Mouse (Mus musculus) stomach, postnatal 0 days (tissue): ENCODE results near the gene Slc27a5.

Experiments used
- CTCF ChIP-seq: IDR thresholded peaks from 2 replicates; pipeline ENCODE4 v1.5.1; 2016; ENCODE audit warnings: antibody characterized with exemption, low read depth, mild to moderate bottlenecking, moderate library complexity
- EP300 ChIP-seq: optimal IDR thresholded peaks from 2 replicates; pipeline ENCODE3; 2016; ENCODE audit warnings: antibody characterized with exemption

DNA sequence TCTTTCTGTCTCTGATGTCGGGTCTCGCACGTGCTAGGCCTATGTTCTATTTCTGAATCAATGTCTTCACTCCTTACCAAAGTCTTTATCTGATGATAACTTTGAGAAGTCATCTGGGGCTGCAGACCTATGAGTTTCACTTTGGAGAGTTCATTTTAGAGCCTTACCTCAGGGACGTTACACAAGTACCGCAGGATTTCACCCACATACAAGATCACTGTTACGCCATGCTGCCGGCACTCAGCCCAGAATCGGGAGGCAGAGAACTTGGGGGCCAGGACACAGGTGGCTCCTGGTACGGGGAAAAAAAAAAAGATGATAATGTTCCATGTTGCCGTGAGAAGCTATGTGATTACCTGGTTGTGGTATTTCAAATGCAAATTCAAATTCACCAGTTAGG, 4.8 kb downstream of the Slc27a5 start:
- TF ChIP-seq CTCF: no peak
- no peak for TF ChIP-seq EP300
